Mouse (Mus musculus) neural tube, embryonic 15.5 days (tissue): ENCODE measurements around the gene Ecd. TPM values are rescaled to one million over a fixed set of nuclear protein-coding genes. Genes with fewer than 3 reads are reported as not detected.
A peak's percentile ranks its signal among the peaks of the same experiment; 100 is the strongest.
"Not testable (repeated sequence)": the region's sequence is repeated elsewhere in the genome, so short reads cannot be mapped to it uniquely, and the experiment has no call there.

Experiments
- ATAC-seq: fragments of 200-750 bp; cut with Nextera tagmentation; 2 replicates; pipeline ENCODE4 v1.8.0; 2017; ENCODE audit warnings: mild to moderate bottlenecking, moderate TSS enrichment, moderate library complexity; ENCODE audit not compliant: low FRiP score
- H3K27ac ChIP-seq: fragments of 300-500 bp; sonication (generic); replicated peaks from 2 replicates; pipeline ENCODE4 v1.5.1; 2015; ENCODE audit warnings: mild to moderate bottlenecking, inconsistent platforms
- H3K27me3 ChIP-seq: fragments of 300-500 bp; sonication (generic); replicated peaks from 2 replicates; pipeline ENCODE4 v1.6.1; 2015; ENCODE audit warnings: inconsistent platforms
- H3K36me3 ChIP-seq: fragments of 300-500 bp; sonication (generic); 2 replicates; pipeline ENCODE4 v1.6.1; 2015; ENCODE audit warnings: inconsistent platforms
- H3K4me1 ChIP-seq: fragments of 300-500 bp; sonication (generic); 2 replicates; pipeline ENCODE4 v1.6.1; 2015; ENCODE audit warnings: inconsistent platforms
- H3K4me2 ChIP-seq: fragments of 300-500 bp; sonication (generic); 2 replicates; pipeline ENCODE4 v1.6.1; 2015; ENCODE audit warnings: inconsistent platforms, mild to moderate bottlenecking, moderate library complexity
- H3K4me3 ChIP-seq: fragments of 300-500 bp; sonication (generic); replicated peaks from 2 replicates; pipeline ENCODE4 v1.5.1; 2015; ENCODE audit warnings: mild to moderate bottlenecking, inconsistent platforms
- H3K9ac ChIP-seq: fragments of 300-500 bp; sonication (generic); replicated peaks from 2 replicates; pipeline ENCODE4 v1.6.1; 2015; ENCODE audit warnings: mild to moderate bottlenecking, inconsistent platforms
- H3K9me3 ChIP-seq: fragments of 300-500 bp; sonication (generic); replicated peaks from 2 replicates; pipeline ENCODE4 v1.6.1; 2016; ENCODE audit warnings: inconsistent platforms
- WGBS: fragments of 180-500 bp; shearing (Covaris S2); methylation state at CpG from one replicate; pipeline ENCODE4 v1.1.7; 2015; ENCODE audit warnings: mixed read lengths; 5-methylcytosine and 5-hydroxymethylcytosine counted together
- polyA plus RNA-seq: library from polyadenylated mRNA; unstranded; fragments of >200 nt; fragmentation: Nextera tagmentation; extraction: Ambion mirVana; gene quantifications from 2 replicates; pipeline ENCODE4 v1.2.1, GENCODE M21; 2015

Gene Ecd
- polyA plus RNA-seq, 1 experiment from 2014 or later: 48.4 TPM

- WGBS: 82% methylated on average over 1 of the region's 1 CpGs
- Histone ChIP-seq H3K9me3 (no peaks in the 10 kb centered on the region), H3K27me3 (no peaks in the 10 kb centered on the region), H3K9ac (no peak overlapping the region), H3K4me2 (no peak overlapping the region), H3K36me3 (peaks cover 44% of the 10 kb centered on the region), H3K4me1 (no peaks in the 10 kb centered on the region), H3K4me3 (no peak overlapping the region), H3K27ac (no peak overlapping the region)
- no peak for ATAC-seq
Observed at GRCm38 (mm10) chr14:20315137-20315536, 32.8 kb downstream of the Ecd start.

GRCm38 (mm10) chr14:20305085-20305484 lies 42.8 kb downstream of the Ecd start:
- not testable (repeated sequence) for H3K27me3 ChIP-seq, H3K27ac ChIP-seq, H3K9ac ChIP-seq, H3K4me2 ChIP-seq, ATAC-seq, H3K4me3 ChIP-seq, H3K9me3 ChIP-seq, H3K4me1 ChIP-seq, H3K36me3 ChIP-seq
- WGBS: 76% methylated on average over 2 of the region's 2 CpGs

GRCm38 (mm10) chr14:20298131-20298530 lies 49.8 kb downstream of the Ecd start:
- peaks cover 6% of the 10 kb centered on the region for H3K4me1 ChIP-seq
- H3K9me3 ChIP-seq: no peaks in the 10 kb centered on the region
- WGBS: 90% methylated on average over 3 of the region's 3 CpGs
- no peaks in the 10 kb centered on the region for H3K36me3 ChIP-seq
- H3K4me3 ChIP-seq: no peak overlapping the region
- H3K27me3 ChIP-seq: no peaks in the 10 kb centered on the region
- no peak overlapping the region for H3K27ac ChIP-seq
- no peak for ATAC-seq
- no peak overlapping the region for H3K9ac ChIP-seq
- H3K4me2 ChIP-seq: no peak overlapping the region

- no peak overlapping the region for H3K4me2 ChIP-seq
- no peaks in the 10 kb centered on the region for H3K27me3 ChIP-seq
- no peak overlapping the region for H3K27ac ChIP-seq
- no peaks in the 10 kb centered on the region for H3K9me3 ChIP-seq
- H3K9ac ChIP-seq: no peak overlapping the region
- 85% methylated on average over 3 of the region's 3 CpGs for WGBS
- no peaks in the 10 kb centered on the region for H3K36me3 ChIP-seq
- H3K4me3 ChIP-seq: no peak overlapping the region
- ATAC-seq: no peak
- H3K4me1 ChIP-seq: peaks cover 6% of the 10 kb centered on the region
Observed at GRCm38 (mm10) chr14:20297616-20298015, 50.3 kb downstream of the Ecd start.

- ATAC-seq: peak; percentile 60; the same call in 1 of the 2 replicates
- peak overlapping the region; percentile 48 for H3K9ac ChIP-seq
- 47% methylated on average over 8 of the region's 8 CpGs for WGBS
Observed at GRCm38 (mm10) chr14:20294947-20295346, 53.0 kb downstream of the Ecd start.

GRCm38 (mm10) chr14:20294117-20294892 lies 53.6 kb downstream of the Ecd start, which contains the start of gene Nudt13:
Gene Nudt13, plus strand, starts transcription at chr14:20294697.
- Histone ChIP-seq H3K9me3 (no peaks in the 10 kb centered on the region), H3K4me1 (peaks cover 6% of the 10 kb centered on the region), H3K27ac (no peak within 1 kb of the TSS), H3K9ac (peak within 1 kb of the TSS; percentile 48), H3K27me3 (no peaks in the 10 kb centered on the region), H3K4me2 (peak within 1 kb of the TSS; percentile 60), H3K4me3 (peak within 1 kb of the TSS; percentile 57), H3K36me3 (no peaks in the 10 kb centered on the region)
- 25% methylated on average over 14 of the region's 14 CpGs for WGBS
- peak; percentile 95 for ATAC-seq

More at GRCm38 (mm10) chr14:20294947-20295346, 53.0 kb downstream of the Ecd start:
- Histone ChIP-seq H3K27ac (no peak overlapping the region), H3K4me2 (peak overlapping the region; percentile 60), H3K9me3 (no peaks in the 10 kb centered on the region), H3K4me1 (peaks cover 6% of the 10 kb centered on the region), H3K4me3 (peak overlapping the region; percentile 57), H3K27me3 (no peaks in the 10 kb centered on the region), H3K36me3 (no peaks in the 10 kb centered on the region)

- H3K9me3 ChIP-seq: no peaks in the 10 kb centered on the region
- no peaks in the 10 kb centered on the region for H3K36me3 ChIP-seq
- peaks cover 6% of the 10 kb centered on the region for H3K4me1 ChIP-seq
- no peak overlapping the region for H3K9ac ChIP-seq
- ATAC-seq: no peak
- no peak overlapping the region for H3K4me2 ChIP-seq
- H3K4me3 ChIP-seq: no peak overlapping the region
- WGBS: 43% methylated on average over 4 of the region's 4 CpGs
- H3K27ac ChIP-seq: no peak overlapping the region
- no peaks in the 10 kb centered on the region for H3K27me3 ChIP-seq
Observed at GRCm38 (mm10) chr14:20291391-20291790, 56.5 kb downstream of the Ecd start.

Other genes starting within 250 kb of the Ecd start
- 11.3 and 11.9 TPM in 2 replicates for gene Saysd1, start 209.6 kb downstream of the Ecd start, polyA plus RNA-seq
- gene Kcnk5, start 166.3 kb downstream of the Ecd start, polyA plus RNA-seq: 1.5 and 4.2 TPM in 2 replicates
- 0.19 TPM in 1 of 2 replicates, not detected in the other for gene Kcnk16, start 78.9 kb downstream of the Ecd start, polyA plus RNA-seq
- 14.0 and 18.0 TPM in 2 replicates for gene Nudt13, start 53.4 kb downstream of the Ecd start, polyA plus RNA-seq
- 40.8 and 41.2 TPM in 2 replicates for gene Fam149b, start within 50 bp of the Ecd start, polyA plus RNA-seq
- gene Dnajc9, start 40.8 kb upstream of the Ecd start, polyA plus RNA-seq: 115 and 145 TPM in 2 replicates
- 72.5 and 81.9 TPM in 2 replicates for gene Mrps16, start 45.5 kb upstream of the Ecd start, polyA plus RNA-seq
- 0.96 and 1.3 TPM in 2 replicates for gene Cfap70, start 104.1 kb upstream of the Ecd start, polyA plus RNA-seq
- gene Anxa7, start 132.0 kb upstream of the Ecd start, polyA plus RNA-seq: 18.0 and 29.8 TPM in 2 replicates
- 0.40 and 0.73 TPM in 2 replicates for gene Mss51, start 148.8 kb upstream of the Ecd start, polyA plus RNA-seq
- 79.9 and 89.5 TPM in 2 replicates for gene Ppp3cb, start 198.5 kb upstream of the Ecd start, polyA plus RNA-seq